8 mouse cellular contexts compared by ENCODE assay signal in genomic region chr6:87183981-87184380, GRCm38 (mm10).
A peak's percentile ranks its signal among the peaks of the same experiment; 100 is the strongest.
DNase-seq lines count a peak whose midpoint lies in the region; ATAC-seq and TF ChIP-seq lines count a peak whose summit lies in the region.

No protein-coding gene starts in this region.

- peak overlapping the region; percentile 84 for H3K27ac ChIP-seq in heart, embryonic 10.5 days
- peak overlapping the region; percentile 84 for H3K27ac ChIP-seq in embryonic facial prominence, embryonic 15.5 days (replicated peaks)
- peak overlapping the region; percentile 34 for H3K27ac ChIP-seq in liver, postnatal 0 days (ENCODE audit: low read depth)

- H3K27me3 ChIP-seq in heart, embryonic 10.5 days (ENCODE audit: insufficient read depth, poor library complexity, severe bottlenecking), result no peaks in the 10 kb centered on the region
- no peaks in the 10 kb centered on the region for H3K27me3 ChIP-seq in embryonic facial prominence, embryonic 15.5 days
- no peaks in the 10 kb centered on the region for H3K27me3 ChIP-seq in liver, postnatal 0 days (ENCODE audit: insufficient read depth, low read length)

- no peak overlapping the region for H3K9ac ChIP-seq in embryonic facial prominence, embryonic 15.5 days
- H3K9ac ChIP-seq in liver, postnatal 0 days (replicated peaks), result no peak overlapping the region

- peak; percentile 82 for TF ChIP-seq EP300 in liver, postnatal 0 days (IDR thresholded peaks at IDR 0.05; ENCODE audit: low read depth)

- no peak for TF ChIP-seq CTCF in liver, postnatal 0 days (IDR thresholded peaks at IDR 0.05; ENCODE audit: low read depth)

- peak overlapping the region; percentile 3; the same call in 1 of the 2 replicates for H3K4me3 ChIP-seq in heart, embryonic 10.5 days
- no peak overlapping the region for H3K4me3 ChIP-seq in embryonic facial prominence, embryonic 15.5 days (replicated peaks)
- no peak overlapping the region; the same call in 1 of the 2 replicates for H3K4me3 ChIP-seq in liver, postnatal 0 days (ENCODE audit: low read depth, low read length)

- ATAC-seq in embryonic facial prominence, embryonic 15.5 days (ENCODE audit: insufficient number of reproducible peaks, low FRiP score, low TSS enrichment, low read depth), result no peak
- peak; percentile 93 for ATAC-seq in liver, postnatal 0 days

- H3K4me2 ChIP-seq in embryonic facial prominence, embryonic 15.5 days (replicated peaks), result no peak overlapping the region
- peak overlapping the region; percentile 59 for H3K4me2 ChIP-seq in liver, postnatal 0 days (ENCODE audit: low read depth, low read length)

- H3K36me3 ChIP-seq in heart, embryonic 10.5 days, result no peaks in the 10 kb centered on the region
- peaks cover 43% of the 10 kb centered on the region for H3K36me3 ChIP-seq in embryonic facial prominence, embryonic 15.5 days
- no peaks in the 10 kb centered on the region for H3K36me3 ChIP-seq in liver, postnatal 0 days (replicated peaks; ENCODE audit: insufficient read depth, low read length)

- intact Hi-C loops in gastrocnemius, postnatal 36 days (cut with DNase I), result no loop called here

- H3K9me3 ChIP-seq in heart, embryonic 10.5 days, result no peaks in the 10 kb centered on the region
- no peaks in the 10 kb centered on the region for H3K9me3 ChIP-seq in embryonic facial prominence, embryonic 15.5 days (replicated peaks)
- no peaks in the 10 kb centered on the region for H3K9me3 ChIP-seq in liver, postnatal 0 days (ENCODE audit: low read length)

- WGBS in heart, embryonic 10.5 days, result 46% methylated on average over 11 of the region's 11 CpGs
- WGBS in embryonic facial prominence, embryonic 15.5 days, result 79% methylated on average over 11 of the region's 11 CpGs
- WGBS in liver, postnatal 0 days (ENCODE audit: insufficient replicate concordance), result 54% methylated on average over 11 of the region's 11 CpGs

- DNase-seq in heart, embryonic 10.5 days (ENCODE audit: low spot score), result peak; percentile 89
- DNase-seq in heart, adult 18-20 months, result no peak
- DNase-seq in 416B (ENCODE audit: low read depth), result peak; percentile 57
- peak; percentile 64 for DNase-seq in liver, postnatal 0 days
- no peak for DNase-seq in right cerebral cortex, postnatal 10 days (ENCODE audit: low spot score in 2 of 2)
- DNase-seq in gastrocnemius, postnatal 36 days, result no peak
- no peak for DNase-seq in right cerebral cortex, postnatal 25 days

- H3K4me1 ChIP-seq in heart, embryonic 10.5 days, result peaks cover 50% of the 10 kb centered on the region
- H3K4me1 ChIP-seq in embryonic facial prominence, embryonic 15.5 days, result peaks cover 60% of the 10 kb centered on the region
- H3K4me1 ChIP-seq in liver, postnatal 0 days (ENCODE audit: insufficient read depth), result peaks cover 27% of the 10 kb centered on the region

Comparison
In these comparisons a context has a peak if more than half of its experiments do, and no peak if none do; other contexts are left out.
1. DNase-seq: peak in heart, embryonic 10.5 days (single experiment), 416B (single experiment) and liver, postnatal 0 days (single experiment); none in heart, adult 18-20 months (0 of 2), right cerebral cortex, postnatal 10 days (0 of 2), gastrocnemius, postnatal 36 days (0 of 2) and right cerebral cortex, postnatal 25 days (single experiment).
2. H3K27ac ChIP-seq: peak in every context shown above with its lines; median percentile 84 in heart, embryonic 10.5 days; 84 in embryonic facial prominence, embryonic 15.5 days; 34 in liver, postnatal 0 days.